Mouse (Mus musculus): Measurements from ENCODE around the gene Myrip.
"Not testable (repeated sequence)": the region's sequence is repeated elsewhere in the genome, so short reads cannot be mapped to it uniquely, and the experiment has no call there.

Myrip gene

DNA sequence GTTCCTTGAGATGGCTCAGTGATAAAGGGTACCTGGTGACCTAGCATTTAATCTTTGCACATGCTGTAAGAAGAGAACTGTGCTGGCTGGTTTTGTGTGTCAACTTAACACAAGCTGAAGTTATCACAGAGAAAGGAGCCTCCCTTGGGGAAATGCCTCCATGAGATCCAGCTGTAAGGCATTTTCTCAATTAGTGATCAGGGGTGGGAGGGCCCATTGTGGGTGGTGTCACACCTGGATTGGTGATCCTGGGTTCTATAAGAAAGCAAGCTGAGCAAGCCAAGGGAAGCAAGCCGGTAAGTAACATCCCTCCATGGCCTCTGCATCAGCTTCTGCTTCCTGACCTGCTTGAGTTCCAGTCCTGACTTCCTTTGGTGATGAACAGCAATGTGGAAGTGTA lies at the start of gene Myrip:
Gene Myrip (plus strand): TSS at position 301 of the 400 bp plus-strand sequence.
- not testable (repeated sequence) for DNase-seq (ENCODE audit: extremely low read depth, low read depth, low spot score)

DNA sequence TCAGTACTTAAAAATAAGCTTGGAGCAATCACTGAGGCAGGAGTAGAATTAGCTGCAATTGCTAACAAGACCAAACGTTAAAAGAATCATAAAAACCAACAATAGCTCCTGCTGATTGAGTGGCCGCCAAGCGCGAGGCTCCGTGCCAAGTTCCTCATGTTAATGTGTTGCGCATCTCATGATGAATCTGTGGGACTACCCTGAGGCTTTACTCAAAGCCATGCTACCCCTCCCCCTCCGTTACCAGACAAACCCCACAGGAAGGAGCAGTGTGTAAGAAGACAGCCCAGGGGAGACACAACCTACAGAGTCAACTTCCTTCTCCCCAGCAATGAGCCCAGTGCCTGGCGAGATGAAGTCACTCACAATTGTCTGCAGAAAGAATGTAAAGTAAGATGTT lies 41.5 kb upstream of the Myrip start:
- DNase-seq (ENCODE audit: extremely low read depth, low read depth, low spot score) = peak; percentile 37

DNA sequence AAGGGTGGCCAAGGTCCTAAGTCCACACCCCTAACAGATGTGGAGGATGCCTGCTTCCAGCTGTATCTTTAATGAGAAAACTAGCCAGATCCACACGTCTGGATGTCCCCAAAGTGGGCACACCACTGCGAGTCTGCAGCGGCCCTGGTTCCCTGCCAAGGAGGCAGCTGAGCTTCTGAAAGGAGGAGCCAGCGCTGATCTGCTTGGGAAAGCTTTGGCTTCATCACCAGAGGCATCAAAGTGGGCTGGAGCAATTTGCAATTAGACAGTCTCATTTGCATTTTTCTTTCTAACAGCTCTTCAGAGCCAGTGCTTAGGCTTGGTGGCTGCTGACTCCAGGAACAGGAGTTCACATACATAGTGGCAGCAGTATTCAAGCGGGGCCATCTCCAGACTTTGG lies 37.3 kb upstream of the Myrip start:
- no peak for DNase-seq (ENCODE audit: extremely low read depth, low read depth, low spot score)

DNA sequence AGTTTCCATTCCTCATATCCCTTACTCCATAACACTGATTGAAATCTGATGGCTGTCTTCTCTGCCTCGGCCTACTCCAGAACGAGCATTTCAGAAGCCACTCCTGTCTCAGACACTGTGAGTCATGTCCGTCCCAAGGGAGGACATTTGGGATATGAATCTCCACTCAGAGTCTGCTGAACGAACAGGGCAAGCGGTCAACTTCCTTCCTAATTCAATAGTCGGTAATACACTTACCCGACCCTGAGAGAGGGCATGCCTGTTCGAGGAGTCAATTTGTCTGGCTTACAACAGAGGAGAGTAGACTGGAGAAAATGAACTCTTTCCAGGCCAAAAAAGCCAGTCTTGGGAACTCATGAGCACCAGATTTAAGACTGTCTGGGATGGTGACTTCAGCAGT lies 28.2 kb upstream of the Myrip start:
- DNase-seq (ENCODE audit: extremely low read depth, low read depth, low spot score) = no peak

DNA sequence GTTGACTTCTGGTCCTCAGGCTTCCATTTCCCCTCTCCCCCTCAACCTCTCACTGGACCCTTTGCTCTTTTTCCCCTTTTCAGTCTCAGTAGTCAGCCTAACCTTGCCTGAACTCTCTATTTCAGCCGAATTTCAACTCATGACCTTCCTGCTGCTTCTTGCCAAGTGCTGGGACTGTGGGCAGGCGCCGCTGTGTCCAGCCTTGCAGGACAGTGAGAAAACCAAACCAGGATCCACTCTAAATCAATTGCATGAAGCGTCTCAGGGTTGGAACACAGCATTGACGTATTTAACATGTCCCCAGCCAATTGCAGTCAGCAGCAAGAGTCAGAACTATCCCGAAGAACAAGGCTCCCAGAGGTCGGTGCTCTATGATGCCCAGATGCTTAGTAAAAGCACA lies 26.1 kb upstream of the Myrip start:
- DNase-seq (ENCODE audit: extremely low read depth, low read depth, low spot score) = no peak

DNA sequence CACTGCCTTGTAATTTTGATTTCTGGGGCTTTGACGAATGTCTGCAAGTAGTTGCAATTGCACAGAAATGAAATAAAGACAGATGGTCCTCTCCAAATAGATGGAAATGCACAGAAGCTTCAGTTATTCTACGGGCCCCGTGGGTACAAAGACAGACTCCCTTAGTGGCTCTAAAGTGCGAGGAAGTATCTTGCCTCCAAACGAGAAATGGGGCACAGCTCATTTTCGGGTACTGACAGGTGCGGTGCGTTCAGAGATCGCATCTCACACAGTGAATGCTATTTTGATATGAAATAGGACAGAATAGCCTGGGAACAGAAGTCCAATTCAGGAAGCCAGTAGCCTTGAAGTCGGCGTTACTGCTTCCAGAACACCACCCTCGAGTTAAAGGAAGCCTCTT lies 20.2 kb upstream of the Myrip start:
- DNase-seq (ENCODE audit: extremely low read depth, low read depth, low spot score) = no peak

DNA sequence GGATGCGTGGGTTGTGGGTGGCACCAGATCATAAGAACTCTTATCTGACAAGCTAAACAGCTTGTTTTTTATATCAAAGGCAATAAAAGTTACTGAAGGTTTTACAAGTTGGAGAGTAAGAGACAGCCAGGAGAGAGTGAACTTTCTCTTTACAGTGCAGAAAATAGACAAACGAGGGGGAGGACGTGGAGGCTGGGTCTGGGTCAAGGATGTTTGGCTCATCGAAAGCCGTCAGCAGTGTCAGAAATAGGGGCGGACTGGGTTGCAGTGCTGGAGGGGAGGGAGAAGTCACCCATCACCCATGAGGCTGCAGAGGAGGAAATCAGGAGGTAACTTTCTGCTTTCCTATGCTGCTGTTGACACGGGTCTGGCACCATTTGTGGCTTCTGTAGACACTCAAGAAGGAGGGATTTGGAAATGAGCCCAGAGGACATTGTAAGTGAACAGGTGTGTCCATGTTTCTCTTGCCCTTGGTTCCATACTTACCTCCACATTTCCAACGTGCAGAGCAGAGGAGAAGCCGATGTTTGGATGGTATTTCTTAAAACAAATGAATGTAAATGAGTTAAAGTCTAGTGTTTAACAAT lies 18.8 kb upstream of the Myrip start:
- DNase-seq (ENCODE audit: extremely low read depth, low read depth, low spot score) = no peak

DNA sequence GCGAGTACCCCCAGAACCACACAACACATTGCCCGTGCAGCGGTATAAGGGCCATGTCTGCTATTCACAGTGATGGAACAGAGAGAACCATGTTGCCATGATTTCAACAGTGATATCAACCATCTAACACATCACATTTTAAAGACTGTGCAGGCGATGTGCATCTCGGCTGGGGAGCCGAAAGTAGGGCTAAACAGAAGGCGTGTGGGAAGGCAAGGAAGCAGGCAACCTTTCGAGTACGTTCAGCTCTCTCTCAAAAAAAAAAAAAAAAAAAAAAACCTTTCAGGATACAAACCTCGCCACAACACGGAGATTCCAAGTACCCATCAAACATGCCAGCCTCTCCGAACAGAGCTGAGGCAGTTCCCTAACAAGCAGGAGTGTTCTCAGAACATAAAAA lies 17.8 kb upstream of the Myrip start:
- no peak for DNase-seq (ENCODE audit: extremely low read depth, low read depth, low spot score)

DNA sequence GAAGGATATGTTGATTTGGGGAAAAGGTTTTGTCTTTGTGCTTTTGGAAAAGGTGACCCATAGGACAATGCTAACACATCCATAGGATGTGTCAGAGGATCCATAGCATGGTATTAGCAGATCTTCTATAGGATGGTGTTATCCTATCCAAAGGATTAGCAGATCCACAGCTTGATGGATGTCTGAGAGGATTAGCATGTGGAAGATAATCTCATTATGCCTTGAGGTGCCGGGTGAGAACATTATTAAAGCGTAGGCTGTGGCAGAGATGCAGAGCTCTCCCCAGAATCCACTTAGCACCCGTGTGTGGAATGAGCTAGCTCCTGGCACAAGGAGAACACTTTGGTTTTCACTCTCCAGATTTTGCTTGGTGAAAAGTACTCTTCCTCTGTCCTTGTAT lies 13.3 kb upstream of the Myrip start:
- no peak for DNase-seq (ENCODE audit: extremely low read depth, low read depth, low spot score)

DNA sequence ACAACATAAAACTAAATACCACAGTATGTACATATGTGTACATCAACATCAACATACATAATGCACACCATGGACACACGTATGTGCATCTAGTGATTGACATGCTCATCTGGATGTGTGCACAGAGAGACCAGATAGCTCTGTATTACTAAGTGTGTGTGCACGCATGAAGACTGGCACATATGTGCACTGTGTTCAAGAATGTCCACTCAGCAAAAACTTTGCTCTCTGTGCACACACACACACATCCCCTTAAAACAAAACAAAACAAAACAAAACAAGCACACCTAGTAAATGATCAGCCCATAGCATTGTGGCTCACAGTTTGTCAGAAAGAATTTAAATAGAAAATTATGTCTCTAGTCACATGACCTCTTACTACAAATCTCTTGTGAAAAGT lies 10.9 kb upstream of the Myrip start:
- no peak for DNase-seq (ENCODE audit: extremely low read depth, low read depth, low spot score)

DNA sequence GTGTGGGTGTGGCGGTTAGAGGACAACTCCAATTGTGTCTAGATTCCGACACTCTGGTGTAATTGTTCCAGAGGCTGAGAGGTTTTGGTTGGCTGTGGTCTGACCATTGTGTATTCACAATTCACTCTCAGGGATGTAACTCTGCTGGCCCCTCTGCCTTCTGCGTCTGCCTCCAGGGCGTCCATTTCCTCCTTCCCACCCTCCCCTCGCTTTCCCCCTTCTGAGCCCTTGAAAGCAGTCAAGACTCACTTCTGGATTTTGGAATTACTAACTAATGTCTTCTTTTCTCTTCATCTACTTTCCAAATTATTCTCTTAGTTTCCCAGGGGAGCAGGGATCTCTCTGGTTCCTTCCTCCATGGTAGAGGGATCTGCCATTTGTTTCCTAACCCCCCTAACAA lies 8.8 kb upstream of the Myrip start:
- DNase-seq (ENCODE audit: extremely low read depth, low read depth, low spot score) = no peak

DNA sequence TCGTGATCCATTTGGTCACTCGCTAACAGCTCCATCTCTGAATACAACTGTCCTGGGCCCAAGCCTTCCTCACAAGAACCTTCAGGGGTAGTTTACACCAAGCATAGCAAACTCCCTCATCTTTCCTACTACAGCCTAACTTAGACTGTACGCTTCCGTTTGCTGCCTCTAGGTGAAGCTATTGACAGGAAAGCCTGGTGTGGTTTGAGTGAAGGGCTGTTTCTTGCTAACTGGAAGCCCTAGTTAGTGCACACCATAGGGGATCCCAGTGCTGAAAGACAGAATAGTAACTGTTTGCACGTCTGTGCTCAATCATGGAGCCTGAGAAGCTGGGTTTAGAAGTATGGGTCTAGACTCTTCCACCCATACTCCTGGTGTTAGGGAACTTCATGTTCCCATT lies 5.8 kb upstream of the Myrip start:
- no peak for DNase-seq (ENCODE audit: extremely low read depth, low read depth, low spot score)

DNA sequence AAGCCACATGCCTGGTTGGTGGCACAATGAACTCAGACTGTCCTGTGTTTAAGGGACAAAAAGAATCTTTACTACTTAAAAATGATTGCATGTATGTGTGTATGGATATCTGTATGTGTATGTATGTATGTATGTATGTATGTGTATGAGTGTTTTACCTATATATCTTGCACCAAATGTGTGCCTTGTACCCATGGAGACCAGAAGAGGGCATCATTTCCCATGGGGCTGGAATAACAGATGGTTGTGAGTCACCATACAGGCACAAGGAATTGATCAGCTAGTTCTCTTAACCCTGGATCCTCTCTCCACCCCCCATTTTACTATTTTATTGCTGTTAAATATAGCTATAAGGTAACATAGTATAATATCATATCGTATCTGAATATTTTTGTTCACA lies 4.4 kb upstream of the Myrip start:
- DNase-seq (ENCODE audit: extremely low read depth, low read depth, low spot score) = no peak

DNA sequence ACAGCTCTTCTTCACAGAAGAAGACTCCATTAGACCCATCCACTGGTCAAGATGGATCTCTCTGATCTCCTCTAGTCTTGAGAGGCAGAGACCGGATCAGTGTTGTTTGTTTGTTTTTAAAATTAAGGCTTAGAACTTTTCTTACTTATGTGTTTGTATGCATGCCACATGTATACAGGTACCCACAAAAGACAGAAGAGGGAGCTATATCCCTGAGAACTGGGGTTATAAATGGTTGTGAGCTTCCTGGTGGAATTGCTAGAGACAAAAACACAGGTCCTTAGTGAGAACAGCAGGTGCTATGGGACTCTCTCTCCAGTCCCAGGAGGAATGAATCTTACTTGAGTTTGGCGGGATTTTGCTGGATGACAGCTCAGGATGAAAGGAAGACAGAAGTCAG lies 1.9 kb upstream of the Myrip start:
- no peak for DNase-seq (ENCODE audit: extremely low read depth, low read depth, low spot score)

DNA sequence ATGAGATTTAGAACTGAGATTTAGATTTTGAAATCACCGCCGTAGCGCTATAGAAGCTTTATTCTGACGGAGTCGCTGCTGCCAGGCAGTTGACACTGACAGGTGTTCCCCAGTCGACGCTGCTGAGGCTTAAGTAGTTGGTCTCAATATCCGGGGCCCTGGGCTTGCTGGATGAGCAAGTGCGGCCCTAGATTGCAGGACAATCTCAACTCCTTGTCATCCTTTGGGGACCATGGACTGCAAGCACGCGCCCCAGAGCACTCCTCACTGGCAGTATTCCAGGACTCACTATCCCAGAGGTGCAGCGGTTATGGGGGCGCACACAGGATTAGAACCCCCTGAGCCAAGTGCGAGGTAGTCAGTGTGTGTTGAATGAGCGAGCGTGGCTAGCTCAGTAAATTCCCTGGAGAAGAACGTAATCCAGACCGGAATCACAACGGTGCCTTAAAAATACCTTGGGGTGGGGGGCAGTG lies 1.7 kb downstream of the Myrip start:
- no peak for DNase-seq (ENCODE audit: extremely low read depth, low read depth, low spot score)

DNA sequence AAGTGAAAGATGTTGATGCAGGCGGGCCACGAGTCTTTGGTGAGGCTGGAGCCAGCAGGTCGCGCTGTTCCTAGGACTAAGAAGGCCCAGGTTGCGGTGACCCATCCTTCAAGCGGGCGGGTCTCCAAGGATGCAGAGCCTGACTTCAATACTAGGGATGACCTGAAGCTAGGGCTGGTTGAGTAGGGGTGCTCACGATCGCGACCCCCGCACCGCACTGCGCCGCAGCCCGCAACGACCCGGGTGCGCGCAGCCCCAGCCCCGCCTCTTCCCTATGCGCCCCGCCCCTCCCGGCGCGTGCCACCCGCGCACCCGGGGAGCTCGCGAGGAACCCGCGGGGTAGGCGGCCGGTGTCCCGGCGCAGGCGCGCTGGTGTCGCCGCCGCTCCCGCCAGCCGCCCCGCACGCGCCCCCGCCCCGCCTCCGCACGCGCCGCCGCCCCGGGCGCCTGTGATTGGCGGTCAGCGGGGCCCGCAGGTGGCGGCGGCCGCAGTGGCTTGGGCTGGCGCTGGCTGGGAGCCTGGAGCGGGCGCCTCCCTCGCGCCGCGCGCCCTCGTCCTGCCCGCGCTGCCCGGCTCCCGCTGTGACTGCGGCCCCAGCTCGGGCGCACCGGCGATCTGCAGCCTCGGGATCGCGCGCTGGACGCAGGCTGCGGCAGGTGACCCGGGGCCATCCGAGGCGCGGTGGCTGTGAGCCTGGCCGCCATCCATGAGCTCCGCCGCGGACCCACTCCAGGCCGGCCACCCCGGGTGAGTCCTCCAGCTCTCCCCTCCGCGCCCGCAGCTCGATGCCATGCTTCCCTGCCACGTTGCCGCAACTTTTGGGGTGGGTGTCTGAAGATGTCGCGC lies 2.4 kb downstream of the Myrip start:
- no peak for DNase-seq (ENCODE audit: extremely low read depth, low read depth, low spot score)

DNA sequence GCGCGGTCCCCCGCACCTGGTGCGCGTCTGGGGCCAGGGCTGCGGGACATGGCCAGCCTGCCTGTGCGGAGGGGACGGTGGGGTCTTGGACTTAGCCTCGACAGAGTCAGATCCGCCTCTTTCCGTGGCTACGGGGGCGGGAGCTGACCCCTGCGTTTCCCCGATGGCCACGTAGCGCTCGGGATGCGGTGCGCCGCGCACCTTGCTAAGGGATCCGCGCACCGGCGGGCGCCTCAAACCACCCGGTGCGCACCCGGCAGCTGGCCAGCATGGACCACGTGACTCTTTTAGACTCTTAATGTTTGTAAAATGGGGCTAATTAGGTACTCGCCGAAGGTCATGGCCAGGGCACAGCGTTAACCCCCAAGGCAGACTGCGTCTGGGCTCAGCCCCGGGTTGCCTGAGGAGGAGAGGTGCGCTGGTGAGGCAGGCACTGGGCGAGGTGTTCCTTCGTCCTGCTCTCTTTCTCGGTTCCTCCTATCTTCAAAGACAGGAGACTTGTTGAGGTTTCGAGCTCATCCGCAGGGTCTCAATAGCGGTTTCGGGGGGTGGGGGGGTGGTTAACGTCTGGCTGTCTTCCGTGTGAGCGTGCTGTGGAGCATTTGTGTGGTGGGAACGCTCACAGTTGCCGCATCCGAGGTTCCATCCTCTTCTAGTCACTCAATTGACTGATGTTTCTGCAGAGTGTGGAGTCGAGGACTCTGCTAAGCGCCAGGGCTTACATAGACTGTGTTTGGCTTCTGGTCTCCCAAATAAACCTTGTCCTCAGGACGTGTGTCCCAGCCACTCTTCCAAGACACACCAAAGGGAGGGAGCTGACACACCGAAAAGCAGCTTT lies 3.2 kb downstream of the Myrip start:
- no peak for DNase-seq (ENCODE audit: extremely low read depth, low read depth, low spot score)

DNA sequence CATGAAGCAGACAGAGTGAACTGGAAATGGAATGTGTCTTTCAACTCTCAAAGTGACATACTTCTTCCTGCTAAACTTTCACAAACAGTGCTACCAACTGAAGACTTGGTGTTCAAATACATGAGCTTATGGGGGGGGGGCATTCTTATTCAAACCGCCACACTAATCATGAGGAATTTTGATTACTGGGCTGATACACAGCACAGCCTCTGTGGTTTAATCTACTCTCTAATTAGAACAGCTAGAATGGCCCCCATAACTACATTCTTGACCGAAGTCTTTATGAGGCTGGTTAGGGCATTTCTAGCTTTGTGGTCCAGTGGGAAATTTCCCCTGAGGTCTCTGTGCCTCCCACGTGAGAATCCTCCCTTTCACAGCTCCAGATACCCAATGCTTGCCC lies 13.9 kb downstream of the Myrip start:
- DNase-seq (ENCODE audit: extremely low read depth, low read depth, low spot score) = no peak

DNA sequence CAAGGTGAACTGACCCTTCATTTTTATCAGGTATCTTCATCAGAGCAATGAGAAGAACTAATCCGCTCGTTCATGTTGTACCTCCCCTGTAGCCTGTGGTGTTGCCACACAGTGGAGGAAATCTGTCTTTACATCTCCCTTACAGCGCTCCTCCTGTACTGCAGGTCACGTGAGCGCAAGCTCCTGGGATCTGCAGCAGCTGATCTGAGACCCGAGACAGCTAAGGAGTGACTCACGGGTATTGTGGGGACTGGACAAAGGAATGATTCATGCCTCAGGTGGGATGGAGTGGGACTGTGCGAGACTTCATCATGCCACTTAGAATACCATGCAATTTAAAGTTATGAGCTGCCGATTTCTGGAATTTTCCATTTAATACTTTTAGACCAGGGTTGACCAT lies 17.8 kb downstream of the Myrip start:
- DNase-seq (ENCODE audit: extremely low read depth, low read depth, low spot score) = no peak

DNA sequence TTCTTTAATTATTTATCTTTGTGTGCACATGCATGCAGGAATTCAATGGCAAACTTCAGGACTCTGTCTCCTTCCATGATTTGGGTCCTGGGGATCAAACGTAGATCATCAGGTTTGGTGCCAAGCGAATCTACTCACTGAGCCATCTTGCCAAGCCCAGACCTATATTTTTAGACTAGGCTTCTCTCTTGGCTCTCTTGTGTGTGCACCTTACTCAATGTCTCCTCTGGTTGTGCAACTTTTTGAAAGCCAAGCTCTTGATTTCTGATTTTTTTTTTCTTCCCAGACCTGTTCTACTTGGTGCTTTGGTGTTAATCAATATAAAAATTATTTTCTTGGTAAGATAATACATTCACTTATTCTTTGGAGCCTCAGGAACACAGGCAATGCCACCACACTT lies 19.3 kb downstream of the Myrip start:
- peak; percentile 81 for DNase-seq (ENCODE audit: extremely low read depth, low read depth, low spot score)

DNA sequence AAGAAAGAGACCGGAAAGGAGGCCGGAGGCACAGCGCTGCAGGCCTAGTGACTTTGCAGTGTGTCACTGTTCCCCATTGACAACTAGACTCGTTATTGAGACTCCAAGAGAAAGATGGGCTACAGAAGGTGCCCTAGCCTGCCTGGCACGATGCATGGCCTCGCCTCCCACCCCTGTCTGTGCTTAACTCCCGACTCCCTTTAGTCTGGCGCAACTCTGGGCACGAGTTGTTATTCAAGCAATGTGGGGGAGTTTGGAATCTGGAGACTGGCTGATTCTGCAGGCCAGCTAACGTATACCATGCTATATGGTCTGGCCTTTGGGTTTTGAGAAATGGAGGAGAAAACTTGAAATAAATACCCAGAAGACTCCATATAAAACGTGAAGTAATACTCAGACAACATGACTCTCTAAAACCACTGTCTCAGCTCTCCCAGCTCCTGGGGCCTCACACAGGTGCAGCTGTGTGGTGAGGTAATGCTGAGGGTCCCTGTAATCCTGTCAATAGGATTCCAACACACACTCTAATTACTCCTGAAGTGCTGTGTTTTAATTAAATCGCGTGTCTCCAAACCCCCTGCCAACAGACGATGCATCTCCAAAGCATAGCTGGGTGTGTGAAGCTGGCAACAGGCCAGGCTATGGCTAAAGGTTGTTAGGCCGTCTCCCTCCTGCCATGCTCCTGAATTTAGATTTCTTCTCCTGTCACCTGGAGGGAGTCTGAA lies 21.6 kb downstream of the Myrip start:
- DNase-seq (ENCODE audit: extremely low read depth, low read depth, low spot score) = no peak
